Mouse (Mus musculus) large intestine, adult 2 months (tissue): ENCODE measurements around the gene Gm20458. TPM values are rescaled to one million over a fixed set of nuclear protein-coding genes. Genes with fewer than 3 reads are reported as not detected.

ENCODE experiments used
- DNase-seq: peaks from one replicate; pipeline ENCODE4 v3.0.0-alpha.2; 2012; ENCODE audit warnings: low read depth, low spot score
- WGBS: fragments of 180-500 bp; shearing (Covaris S2); methylation state at CpG from one replicate; pipeline ENCODE4 v1.1.7; 2018; 5-methylcytosine and 5-hydroxymethylcytosine counted together
- polyA plus RNA-seq: library from polyadenylated mRNA; depleted of rRNA; stranded (reverse); fragments of >200 nt; gene quantifications from 2 replicates; pipeline ENCODE4 v1.2.3, GENCODE M21; 2012

Gene Gm20458
- polyA plus RNA-seq, 1 experiment, result 25.6 TPM

DNA sequence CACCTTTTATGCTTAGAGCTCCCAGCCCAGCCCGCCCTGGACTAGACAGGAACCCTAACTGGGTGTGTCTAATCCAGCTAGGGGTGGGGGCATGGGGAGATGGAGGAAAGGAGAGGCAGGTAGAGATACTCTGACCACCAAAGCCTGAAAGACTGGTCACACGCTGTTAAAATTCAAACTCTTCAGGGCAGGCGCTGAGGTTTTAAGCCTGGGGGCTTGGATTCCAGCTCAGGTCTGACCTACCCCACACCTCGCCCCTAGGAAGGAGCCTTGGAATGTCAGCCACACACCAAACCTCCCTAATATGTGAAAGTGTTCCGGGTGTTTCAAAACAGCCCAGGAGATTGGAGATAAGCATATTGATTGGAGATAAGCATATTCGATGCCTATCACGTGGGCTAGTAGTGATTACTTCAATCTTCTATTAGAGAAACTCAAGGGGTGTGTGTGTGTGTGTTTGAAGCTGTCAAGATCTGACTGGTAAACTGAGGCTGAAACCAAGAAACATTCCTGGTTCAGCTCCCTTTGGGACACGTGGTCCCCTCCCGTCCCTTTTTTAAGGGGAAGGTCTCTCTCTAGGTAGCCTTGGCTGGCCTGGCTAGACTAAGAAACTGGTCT, 27.4 kb upstream of the Gm20458 start:
- DNase-seq, result no peak
- WGBS, result 35% methylated on average over 9 of the region's 9 CpGs

GRCm38 (mm10) chr2:164434681-164435080, 26.1 kb upstream of the Gm20458 start:
- WGBS, result 19% methylated on average over 3 of the region's 3 CpGs
- DNase-seq, result no peak

- WGBS, result 11% methylated on average over 5 of the region's 5 CpGs
- DNase-seq, result no peak
Observed at GRCm38 (mm10) chr2:164435216-164436090, 25.3 kb upstream of the Gm20458 start.

DNA sequence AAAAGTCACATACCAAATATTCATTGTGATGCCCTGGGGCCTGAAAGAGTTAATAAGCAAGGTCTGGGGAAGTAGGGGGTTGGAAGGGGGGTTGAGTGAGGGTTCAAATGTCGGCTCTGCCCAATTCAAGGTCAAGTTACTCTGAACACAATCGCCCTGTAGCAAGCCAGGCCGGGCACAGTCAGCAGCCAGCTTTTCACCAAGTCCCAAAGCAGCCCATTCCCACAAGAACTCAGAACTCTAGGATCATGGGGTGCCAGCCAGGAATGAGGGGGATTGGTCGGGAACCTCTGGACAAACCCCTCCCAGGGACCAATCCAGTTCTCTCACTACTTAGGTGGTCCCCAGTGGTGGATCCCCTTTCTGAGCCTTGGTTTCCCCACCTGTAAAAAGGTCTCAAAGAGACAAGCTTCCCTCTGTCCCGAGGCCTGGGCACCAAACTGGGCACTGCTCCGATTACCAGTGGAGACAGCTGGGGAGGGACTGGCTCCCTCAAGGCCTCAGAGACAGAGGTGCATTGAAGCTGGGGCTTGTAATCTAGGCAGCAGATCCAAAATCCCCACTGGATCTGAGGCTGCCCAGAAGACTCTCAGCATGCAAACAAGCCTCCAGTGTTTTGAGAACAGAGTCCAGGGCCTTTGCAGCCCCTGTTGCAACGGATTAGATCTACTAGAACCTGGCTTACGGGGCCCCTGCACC, 24.4 kb upstream of the Gm20458 start:
- 12% methylated on average over 8 of the region's 8 CpGs for WGBS
- DNase-seq, result no peak

GRCm38 (mm10) chr2:164436961-164437360, 23.8 kb upstream of the Gm20458 start:
- DNase-seq, result no peak
- 25% methylated on average over 3 of the region's 3 CpGs for WGBS

DNA sequence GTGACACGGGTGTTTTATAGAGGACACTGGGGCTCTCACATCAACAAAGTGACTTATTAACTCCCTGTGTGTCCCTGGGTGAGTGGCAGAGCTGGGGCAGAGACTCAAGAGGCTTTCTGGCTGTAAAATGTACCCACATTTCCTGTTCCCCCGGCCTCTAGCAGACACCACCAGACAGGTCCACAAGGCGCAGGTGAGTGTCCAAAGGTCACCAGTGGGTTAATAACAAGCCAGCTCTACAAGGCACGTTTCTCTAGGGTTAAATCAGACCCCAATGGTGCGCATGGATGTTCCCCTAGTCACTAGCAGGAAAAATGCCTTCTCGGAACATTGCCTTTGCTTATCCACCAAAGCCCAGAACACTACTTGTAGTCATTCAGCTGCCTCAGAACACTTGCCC, 23.1 kb upstream of the Gm20458 start:
- WGBS, result 22% methylated on average over 6 of the region's 6 CpGs
- DNase-seq, result no peak

- WGBS, result 19% methylated on average over 8 of the region's 8 CpGs
Observed at GRCm38 (mm10) chr2:164438257-164438656, 22.5 kb upstream of the Gm20458 start.

GRCm38 (mm10) chr2:164439001-164439421, 21.8 kb upstream of the Gm20458 start:
- no peak for DNase-seq
- 15% methylated on average over 3 of the region's 3 CpGs for WGBS

More at GRCm38 (mm10) chr2:164438257-164438656, 22.5 kb upstream of the Gm20458 start:
- DNase-seq, result no peak

DNA sequence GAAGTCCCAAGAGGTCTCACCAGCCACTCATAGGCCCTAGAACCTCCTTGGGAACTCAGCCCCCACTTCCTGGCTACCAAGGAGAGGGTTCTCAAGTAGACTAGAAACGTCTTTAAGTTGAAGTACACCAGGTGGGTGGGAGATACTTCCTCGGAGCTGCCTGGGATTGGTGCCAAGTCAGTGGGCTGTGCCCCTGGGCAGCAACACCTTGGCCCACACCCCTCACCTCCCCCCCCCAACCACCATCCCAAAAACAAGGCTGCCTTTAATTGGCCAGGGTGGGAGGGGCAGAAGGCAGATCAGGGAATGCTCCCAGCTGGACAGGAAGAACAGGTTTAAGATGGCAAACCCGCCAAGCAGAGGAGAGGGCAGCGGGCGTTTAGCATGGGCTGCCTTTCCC, 20.5 kb upstream of the Gm20458 start:
- 25% methylated on average over 5 of the region's 5 CpGs for WGBS
- DNase-seq, result no peak

DNA sequence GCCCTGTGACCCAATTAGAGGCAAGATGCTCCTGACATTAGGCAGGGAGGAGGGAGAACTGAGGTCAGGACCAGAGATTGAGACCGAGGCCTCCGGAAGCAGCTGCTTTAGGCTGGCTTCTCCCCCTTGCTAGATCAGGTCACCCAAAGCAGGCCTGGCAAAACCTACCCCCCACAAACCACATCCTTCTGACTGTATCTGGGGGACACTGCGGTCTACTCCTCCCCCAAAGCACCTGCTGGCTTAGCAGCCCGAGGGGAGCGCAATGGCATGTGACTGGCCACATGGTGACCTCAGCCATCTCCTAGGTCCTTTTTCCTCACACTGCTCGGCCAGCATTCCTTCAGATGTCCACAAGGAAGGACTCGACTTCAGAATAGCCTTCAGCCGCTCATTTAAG, 19.6 kb upstream of the Gm20458 start:
- WGBS, result 14% methylated on average over 8 of the region's 8 CpGs
- DNase-seq, result no peak

DNA sequence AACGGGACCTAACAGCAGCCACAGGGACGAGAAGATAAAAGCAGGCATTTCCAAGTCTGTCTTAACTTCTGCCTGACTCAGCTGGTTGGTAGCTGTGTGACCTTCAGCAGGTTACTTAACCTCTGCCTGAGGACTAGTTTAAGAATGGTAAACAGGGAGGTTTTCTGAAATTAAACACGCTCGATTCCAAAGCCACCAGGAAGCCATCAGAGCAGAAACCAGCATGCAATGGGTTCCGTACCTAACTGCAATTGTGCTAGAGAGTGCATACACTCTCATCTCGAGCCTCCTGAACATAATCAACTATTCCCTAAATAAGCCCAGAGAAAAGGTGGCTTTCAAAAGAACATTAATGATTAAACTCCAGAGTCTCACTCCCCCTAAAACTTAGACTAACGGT, 19.0 kb upstream of the Gm20458 start:
- DNase-seq, result no peak
- 6% methylated on average over 7 of the region's 7 CpGs for WGBS

DNA sequence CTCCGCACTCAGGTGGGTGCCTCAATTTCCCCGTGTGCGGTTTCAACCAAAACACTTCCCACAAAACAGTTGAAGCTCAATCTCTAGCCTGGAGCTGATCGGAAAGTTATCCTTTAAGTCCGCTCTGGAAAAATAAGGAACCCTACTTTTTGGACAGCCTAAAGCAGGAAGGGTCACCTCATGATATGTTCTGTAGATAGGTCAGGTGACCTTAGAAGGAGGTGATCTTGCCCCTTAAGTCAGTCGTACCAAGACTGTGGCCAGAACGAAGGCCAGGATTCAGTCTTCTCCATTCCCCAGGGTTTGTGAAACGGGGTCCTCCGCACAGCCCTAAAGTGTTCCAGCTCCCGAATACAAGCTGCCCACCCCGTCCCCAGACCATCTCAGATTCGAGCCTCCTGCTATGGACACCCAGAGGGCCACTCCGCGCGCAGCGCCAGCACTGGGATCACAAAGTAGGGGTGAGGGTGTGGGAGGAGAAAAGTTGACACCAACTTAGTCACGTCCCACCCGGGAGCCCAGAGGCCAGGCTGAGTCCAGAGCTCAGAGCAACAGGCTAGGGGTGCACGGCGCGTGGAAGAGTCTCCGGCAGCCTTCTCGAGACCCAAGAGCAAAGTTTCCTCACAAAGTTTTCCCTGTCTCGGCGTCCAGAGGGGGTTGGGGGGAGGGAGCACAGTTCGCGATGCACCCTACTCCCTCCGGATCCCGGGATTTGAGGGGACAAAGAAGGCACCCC, 18.3 kb upstream of the Gm20458 start:
- DNase-seq, result no peak
- WGBS, result 1% methylated on average over 29 of the region's 29 CpGs

- WGBS, result under 1% methylated on average over 26 of the region's 26 CpGs
- no peak for DNase-seq
Observed at GRCm38 (mm10) chr2:164443051-164443437, 17.7 kb upstream of the Gm20458 start.

- 13% methylated on average over 18 of the region's 18 CpGs for WGBS
- no peak for DNase-seq
Observed at GRCm38 (mm10) chr2:164443460-164444000, 17.2 kb upstream of the Gm20458 start, which contains the start of gene Sdc4. TSS of gene Sdc4 (minus strand) at chr2:164443887.

DNA sequence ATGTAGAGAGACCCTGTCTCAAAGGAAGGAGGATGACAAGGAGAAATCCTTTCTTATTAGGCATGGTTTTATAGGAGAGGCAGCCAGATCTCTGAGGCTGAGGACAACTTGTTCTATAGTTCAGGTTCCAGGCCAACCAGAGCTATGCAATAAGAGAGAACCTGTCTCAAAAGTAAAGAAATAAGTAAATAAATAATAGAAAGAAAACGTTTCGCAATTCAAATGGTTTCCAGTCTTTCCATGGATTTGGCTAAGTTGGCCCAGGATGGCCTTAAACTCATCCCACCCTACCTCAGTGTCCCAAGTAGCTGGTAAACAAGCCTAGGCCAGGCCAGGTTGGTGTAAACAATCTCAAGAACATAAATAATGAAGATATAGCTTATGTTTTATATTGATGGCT, 16.1 kb upstream of the Gm20458 start:
- no peak for DNase-seq
- 59% methylated on average over 2 of the region's 2 CpGs for WGBS

DNA sequence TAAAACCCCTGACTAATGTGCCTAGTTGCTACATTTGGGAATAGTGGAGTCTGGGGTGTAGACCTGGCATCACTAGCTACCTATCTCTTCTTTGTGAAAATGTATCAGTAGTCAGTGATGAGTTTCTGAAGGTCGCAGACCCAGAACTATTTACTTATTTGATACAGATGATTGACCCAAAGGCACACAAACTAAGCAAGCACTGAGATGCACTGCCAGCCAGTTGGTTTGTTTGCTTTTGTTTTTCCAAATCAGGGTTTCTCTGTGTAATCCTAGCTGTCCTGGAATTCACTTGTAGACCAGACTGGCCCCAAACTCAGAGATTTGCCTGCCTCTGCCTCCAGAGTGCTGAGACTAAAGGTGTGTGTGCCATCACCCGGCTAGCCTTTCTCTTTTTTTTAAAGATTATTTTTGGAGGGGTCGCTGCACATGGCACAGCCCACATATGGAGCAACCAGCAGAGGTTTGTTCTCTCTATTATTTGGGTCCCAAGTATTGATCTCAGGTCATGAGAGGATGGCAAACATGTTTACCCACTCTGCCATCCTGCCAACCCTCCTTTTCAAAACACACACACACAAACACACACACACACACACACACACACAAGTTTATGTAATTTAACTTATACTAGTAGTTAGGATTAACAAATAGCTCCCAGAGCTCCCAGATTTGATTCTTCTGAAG, 15.2 kb upstream of the Gm20458 start:
- 83% methylated on average over 3 of the region's 3 CpGs for WGBS
- no peak for DNase-seq

GRCm38 (mm10) chr2:164446086-164446469, 14.7 kb upstream of the Gm20458 start:
- no peak for DNase-seq

GRCm38 (mm10) chr2:164448140-164448539, 12.6 kb upstream of the Gm20458 start:
- DNase-seq, result no peak
- WGBS, result 81% methylated on average over 1 of the region's 1 CpGs

More at GRCm38 (mm10) chr2:164446086-164446469, 14.7 kb upstream of the Gm20458 start:
- WGBS, result 80% methylated on average over 3 of the region's 3 CpGs

- 28% methylated on average over 5 of the region's 5 CpGs for WGBS
- no peak for DNase-seq
Observed at GRCm38 (mm10) chr2:164448921-164449320, 11.8 kb upstream of the Gm20458 start.
